8 mouse cellular contexts compared by ENCODE assay signal in genomic region chr3:57667054-57667723, GRCm38 (mm10). TPM values are rescaled to one million over a fixed set of nuclear protein-coding genes. Genes with fewer than 3 reads are reported as not detected.
DNase-seq lines count a peak whose midpoint lies in the region; ATAC-seq lines count a peak whose summit lies in the region.

No protein-coding gene starts in this region.

- no peak for ATAC-seq in erythroblast, adult 5-6 weeks (replicated peaks; ENCODE audit: low FRiP score, poor library complexity, severe bottlenecking)

- DNase-seq in adipocyte (ENCODE audit: low spot score): peak; percentile 88
- DNase-seq in cerebellum, postnatal 14 days: peak; percentile 82 to 85
- DNase-seq in frontal cortex, postnatal 36 days (ENCODE audit: low spot score in 2 of 2): peak; percentile 67 to 89
- DNase-seq in induced T-regulatory cell, adult 2 months (ENCODE audit: low read depth): peak; percentile 78
- DNase-seq in left cerebral cortex, adult 18-20 months (ENCODE audit: low spot score in 2 of 2): peak; percentile 77 to 79
- peak; percentile 93 for DNase-seq in lung, postnatal 36 days
- peak; percentile 86 for DNase-seq in right cerebral cortex, adult 2 months (ENCODE audit: low spot score in 2 of 2)

RNA-seq across cellular contexts. Expression of gene Commd2, which starts 15.7 kb away (rescaled TPM):
- total RNA-seq in left cerebral cortex, adult 18-20 months (2021): 10 to 100 TPM; 19.9 to 22.1 TPM
- 7.3 and 9.2 TPM in 2 replicates for total RNA-seq in erythroblast, adult 5-6 weeks (2015; ENCODE audit: low replicate concordance)
- total RNA-seq in erythroblast, adult 5-6 weeks (2017; ENCODE audit: low replicate concordance): 2.2 and 8.5 TPM in 2 replicates

RNA-seq across cellular contexts. Expression of gene Ankub1, which starts 25.4 kb away (rescaled TPM):
- 1 to 10 TPM in 1 of 2 experiments, under 1 TPM in 1; 0.91 to 1.8 TPM for total RNA-seq in left cerebral cortex, adult 18-20 months (2021)
- total RNA-seq in erythroblast, adult 5-6 weeks (2015; ENCODE audit: low replicate concordance): not detected in 2 replicates
- 0.51 TPM in 1 of 2 replicates, not detected in the other for total RNA-seq in erythroblast, adult 5-6 weeks (2017; ENCODE audit: low replicate concordance)
